Mouse (Mus musculus) adrenal gland, postnatal 4 days (tissue): ENCODE results near the gene Sorcs2. TPM values are rescaled to one million over a fixed set of nuclear protein-coding genes. Genes with fewer than 3 reads are reported as not detected.
A peak's percentile ranks its signal among the peaks of the same experiment; 100 is the strongest.
"Not testable (repeated sequence)": the region's sequence is repeated elsewhere in the genome, so short reads cannot be mapped to it uniquely, and the experiment has no call there.

ENCODE experiments used
- DNase-seq, 2 experiments: peaks; one replicate each; pipeline ENCODE4 v3.0.0; 2021 to 2022; ENCODE audit warnings: low spot score in 2 of 2, mixed read lengths in 2 of 2
- total RNA-seq, 2 experiments: library from RNA; stranded (reverse); gene quantifications; 2 replicates each; pipeline ENCODE4 v1.2.3; 2021

Sorcs2 gene
- total RNA-seq, 2 experiments from 2014 or later: 33.0 to 35.5 TPM

DNA sequence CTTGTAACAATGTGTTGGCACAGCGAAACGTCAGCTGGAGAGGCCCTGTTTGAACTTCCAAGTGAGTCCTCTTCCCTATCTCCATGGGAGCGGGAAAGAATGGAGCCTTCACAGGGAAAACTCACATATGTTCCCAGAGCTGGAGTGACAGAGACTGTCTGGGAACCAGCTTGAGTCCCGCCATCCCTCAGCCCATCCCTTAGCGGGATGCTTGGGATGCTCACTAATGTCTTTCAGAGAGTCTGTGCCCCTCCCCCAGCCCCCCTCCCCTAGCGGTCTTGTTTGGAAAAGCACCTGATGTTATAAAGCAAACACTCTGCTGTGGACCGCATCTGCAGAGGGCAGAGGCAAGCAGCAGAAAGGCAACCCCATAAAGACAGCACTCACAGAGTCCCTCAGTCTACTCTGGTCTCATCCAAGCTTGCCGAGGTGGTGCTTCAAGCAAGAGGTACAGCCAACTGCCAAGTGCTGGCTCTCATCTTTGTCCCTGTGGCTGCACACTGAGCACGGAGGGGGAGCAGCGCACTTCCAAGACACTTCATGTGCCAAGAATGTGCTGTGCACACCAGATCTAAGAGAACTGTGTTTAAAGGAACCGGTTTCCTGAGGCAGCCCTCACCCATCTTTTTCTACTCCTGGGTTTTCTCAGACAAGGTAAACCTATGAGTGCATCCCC lies 3.0 kb downstream of the Sorcs2 start:
- no peak for DNase-seq

DNA sequence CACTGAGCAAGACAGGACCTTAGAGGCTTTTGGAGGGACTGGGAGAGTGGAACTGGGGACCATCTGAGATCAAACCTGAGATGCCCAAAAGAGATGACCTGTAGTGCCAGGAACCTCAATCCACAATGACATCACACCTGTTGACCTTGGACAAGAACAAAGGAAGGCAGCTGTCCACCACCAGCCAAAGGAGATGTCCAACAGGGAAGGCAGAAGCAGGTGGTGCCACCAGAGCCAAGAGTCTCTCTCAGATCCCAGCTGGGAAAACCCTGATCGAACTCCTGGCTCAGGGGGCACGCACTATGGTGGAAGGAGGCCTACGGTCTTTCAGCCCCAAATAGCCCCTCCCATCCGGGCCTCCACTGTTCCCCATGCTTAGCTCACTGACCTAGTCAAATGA lies 6.2 kb downstream of the Sorcs2 start:
- no peak for DNase-seq

DNA sequence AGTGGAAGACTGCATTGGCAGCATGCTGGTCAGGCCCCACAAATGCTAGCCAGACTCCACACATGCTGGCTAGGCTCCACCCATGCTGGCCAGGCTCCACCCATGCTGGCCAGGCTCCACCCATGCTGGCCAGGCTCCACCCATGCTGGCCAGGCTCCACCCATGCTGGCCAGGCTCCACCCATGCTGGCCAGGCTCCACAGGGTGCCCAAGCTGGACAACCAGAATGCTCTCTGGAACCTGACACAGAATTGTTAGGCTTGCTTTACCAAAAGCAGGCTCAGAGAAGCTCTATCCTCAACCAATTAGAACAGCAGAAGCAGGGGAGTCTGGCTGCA lies 7.4 kb downstream of the Sorcs2 start:
- DNase-seq: not testable (repeated sequence)

DNA sequence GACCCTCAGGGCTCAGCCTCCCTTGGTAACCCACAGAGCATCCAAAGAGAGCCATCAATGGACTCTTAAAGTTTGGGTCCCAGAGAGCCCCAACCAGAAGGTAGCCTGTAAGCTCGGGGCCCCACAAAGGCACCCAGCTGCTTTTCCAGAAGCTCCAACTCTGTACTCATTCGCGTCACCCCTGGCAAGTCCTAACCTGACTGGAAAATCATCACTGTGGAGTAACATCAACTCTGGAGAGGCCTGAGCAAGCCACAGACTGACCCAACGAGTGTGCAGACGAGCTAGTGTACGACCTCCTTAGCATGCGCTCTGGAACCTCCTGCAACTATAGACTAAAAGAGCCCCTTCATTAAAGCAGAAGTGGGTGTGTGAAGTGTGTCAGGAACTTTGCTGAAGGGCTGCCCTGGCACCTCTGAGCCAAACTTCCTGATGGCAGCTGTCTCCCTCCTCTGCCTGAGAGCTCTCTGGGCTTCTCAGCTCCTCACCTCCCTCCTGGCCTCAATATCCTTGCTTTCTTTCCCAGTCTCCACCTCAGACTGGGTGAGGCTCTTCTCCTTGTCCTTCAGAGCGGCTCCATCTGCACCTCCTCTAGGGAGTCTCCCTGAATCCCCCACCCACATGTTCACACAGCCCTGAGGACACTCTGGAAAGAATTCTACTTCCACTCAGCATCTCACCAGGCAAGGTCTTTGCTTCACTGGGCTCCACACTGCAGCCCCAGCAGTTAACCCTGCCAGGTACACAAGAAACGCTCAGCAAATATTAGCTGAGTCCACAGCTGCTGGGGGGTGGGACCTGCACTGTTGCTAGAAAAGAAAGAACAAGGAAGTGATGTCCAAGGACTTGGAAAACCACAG lies 8.0 kb downstream of the Sorcs2 start:
- DNase-seq: no peak

DNA sequence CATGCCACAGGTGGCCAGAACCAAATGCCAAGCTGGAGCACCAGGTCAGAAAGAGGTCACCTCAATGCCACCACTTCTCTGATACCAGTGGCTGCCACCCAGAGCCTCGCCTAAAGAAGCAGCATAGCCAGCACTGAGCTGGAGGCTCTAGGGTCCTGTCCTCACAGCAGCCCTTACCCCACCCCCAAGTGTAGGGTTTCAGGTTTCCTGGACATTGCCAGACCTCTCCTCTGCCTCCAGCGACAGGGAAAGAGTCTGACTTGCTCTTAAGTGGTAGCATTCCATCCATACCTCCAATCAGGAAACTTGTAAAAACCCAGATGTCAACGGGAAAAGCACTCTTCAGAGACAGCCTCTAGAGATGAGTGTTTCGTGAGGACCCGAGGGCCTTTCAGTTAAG lies 12.9 kb downstream of the Sorcs2 start:
- no peak for DNase-seq

DNA sequence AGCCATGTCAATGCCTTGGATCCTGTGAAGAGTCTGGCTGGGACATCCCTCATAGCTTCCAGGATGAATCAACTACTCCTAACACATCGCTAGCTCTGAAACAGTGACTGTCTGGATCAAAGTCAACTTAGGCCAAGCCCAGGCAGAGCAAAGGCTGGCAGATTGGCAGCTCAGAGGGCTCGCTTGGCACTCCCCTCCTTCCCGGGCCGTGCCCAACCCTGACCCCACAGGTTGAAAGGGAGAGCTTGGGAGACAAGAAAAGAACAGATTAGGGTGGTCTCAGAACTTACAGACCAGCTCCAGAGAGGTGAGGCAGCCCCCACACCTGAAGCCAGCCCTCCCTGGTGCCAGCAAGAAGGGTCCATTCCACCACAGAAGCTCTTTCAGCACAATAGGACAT lies 14.5 kb downstream of the Sorcs2 start:
- no peak for DNase-seq

DNA sequence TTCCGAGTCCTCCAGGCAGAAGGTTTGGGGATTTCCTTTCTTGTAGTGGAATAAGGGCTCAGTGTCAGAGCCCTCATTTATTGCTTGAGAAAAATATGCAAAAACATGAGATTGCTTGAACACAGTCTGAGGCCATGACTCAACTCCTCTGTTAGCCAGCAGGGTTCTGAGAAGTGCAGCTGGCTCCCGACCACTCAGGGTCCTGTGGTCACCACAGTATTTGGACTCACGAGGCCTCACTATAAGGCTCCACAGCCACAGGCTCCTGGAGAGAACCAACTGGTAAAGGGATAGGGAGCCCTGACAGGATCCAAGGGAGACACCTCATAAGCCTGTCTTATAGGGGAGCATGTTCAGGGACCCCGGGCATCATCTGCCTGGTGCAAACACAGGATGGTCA lies 15.2 kb downstream of the Sorcs2 start:
- no peak for DNase-seq

DNA sequence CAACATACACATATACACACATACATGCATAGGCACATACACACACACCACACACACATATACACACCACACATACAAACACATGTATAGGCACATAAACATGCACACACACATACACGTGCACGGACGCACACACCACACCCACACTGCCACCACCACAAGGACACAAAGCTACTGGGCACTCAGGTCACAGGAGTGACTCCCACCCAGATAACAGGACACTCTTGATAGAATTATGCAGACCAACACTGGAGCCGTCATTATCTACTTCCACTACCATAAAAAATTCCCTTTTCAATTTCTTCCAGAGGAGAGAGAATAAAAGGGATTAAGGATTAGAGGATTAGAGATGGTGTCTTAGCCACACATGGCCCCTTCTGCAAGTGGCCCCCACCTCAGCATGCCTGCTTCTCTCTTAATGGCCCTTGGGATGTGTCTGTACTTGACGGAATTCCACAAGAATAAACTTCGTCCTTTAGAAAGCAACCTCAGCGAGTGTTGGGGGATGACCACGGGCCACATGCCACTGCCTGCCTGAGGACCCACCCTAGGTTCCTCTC lies 15.7 kb downstream of the Sorcs2 start:
- DNase-seq: no peak

DNA sequence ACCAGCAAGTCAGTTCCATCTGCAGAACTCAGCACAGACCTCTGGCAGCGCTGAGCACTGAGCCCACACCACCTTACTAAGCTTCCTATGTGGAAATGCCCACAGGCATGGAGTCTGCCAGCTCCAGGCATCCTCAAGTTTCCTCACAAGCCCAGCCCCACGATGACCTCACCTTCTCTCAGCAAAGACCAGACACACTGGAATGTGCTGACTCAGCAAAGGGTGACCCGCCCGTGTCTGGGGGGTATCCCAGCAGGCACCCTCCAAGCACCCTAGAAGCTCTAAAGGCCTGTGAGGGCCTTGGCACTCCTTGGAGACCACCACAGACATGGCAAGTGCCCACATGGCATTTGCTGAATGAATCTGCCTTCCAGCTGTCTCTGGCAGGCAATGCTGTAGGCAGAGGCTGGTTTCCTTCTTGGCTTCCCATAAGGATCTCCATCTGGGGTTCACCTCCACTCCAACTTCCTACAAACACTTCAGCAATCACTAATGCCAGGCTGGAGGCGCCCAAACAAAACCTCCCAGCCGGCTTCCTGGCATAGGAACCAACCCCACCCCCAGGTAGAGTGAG lies 17.9 kb downstream of the Sorcs2 start:
- no peak for DNase-seq

DNA sequence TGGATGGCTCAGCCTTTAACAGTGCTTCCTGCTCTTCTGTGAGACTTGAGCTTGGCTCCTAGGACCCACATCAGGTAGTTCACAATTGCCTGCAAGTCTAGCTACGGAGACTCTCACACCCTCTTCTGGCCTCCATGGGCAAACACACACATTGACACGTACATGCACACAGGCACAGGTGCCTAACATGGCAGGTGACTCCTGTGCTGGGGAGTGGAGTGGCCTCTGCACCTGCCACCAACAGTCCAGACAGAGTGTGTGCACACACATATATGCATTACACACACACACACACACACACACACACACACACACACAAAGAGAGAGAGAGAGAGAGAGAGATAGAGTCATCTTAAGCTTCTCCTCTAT lies 19.6 kb downstream of the Sorcs2 start:
- DNase-seq: no peak

DNA sequence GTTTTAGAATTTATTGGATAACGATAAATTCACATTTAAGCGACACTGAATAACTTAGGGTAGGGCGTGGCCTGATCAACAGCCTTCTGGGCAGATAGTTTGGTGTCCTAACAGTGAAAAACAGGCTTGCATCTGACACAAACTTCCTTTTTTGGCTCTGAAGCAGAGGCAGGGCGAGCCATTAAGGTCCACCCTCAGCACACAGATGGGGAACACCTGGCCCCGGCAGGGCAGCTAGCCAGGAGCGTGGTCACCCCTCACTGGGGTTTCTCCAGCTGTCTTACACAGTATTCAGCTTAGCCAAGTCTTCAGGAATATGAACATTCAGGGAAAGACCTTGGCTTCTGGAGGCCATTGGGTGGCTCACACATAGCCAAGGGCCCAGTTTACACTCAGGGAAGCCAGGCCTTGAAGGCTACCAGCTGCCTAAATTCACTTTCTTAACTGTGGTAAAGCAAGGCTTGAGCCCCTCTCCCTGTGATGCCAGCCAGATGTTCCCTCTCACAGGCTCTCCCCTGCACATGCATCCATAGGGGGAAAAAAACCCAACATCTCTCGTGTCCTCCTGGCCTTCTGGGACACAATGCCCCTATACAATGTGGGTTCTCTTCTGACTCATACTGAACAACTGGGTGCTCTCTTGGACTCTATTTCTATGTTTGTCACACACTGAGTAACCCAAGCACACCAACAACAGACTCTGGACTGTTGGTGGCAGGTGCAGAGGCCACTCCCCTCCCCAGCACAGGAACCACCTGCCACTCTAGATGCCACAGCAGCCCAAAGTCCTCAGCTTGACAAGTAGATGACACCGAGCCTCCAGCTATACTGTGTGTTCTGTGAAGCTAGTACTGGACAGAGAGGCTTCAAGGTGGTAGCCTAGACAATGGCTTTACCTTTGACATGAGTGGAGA lies 20.2 kb downstream of the Sorcs2 start:
- no peak for DNase-seq

DNA sequence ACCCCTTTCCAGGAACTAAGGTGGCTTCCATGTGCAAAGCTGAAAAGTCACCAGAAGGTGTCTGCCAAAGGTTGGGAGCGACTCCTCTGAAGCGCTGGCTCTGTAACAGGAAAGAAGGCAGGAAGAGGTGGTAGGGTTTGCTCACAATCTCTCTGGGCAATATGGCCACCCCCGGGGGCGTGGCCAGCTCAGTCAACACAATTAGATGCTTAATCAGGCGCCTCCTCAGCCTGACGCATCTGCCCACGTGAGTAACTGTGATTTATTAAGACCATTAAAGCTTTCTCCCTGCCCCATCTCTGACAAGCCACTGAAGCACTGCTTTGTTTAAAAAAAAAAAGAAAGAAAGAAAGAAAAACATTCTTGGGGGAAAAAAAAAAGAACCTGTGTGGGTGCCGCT lies 22.1 kb downstream of the Sorcs2 start:
- no peak for DNase-seq

DNA sequence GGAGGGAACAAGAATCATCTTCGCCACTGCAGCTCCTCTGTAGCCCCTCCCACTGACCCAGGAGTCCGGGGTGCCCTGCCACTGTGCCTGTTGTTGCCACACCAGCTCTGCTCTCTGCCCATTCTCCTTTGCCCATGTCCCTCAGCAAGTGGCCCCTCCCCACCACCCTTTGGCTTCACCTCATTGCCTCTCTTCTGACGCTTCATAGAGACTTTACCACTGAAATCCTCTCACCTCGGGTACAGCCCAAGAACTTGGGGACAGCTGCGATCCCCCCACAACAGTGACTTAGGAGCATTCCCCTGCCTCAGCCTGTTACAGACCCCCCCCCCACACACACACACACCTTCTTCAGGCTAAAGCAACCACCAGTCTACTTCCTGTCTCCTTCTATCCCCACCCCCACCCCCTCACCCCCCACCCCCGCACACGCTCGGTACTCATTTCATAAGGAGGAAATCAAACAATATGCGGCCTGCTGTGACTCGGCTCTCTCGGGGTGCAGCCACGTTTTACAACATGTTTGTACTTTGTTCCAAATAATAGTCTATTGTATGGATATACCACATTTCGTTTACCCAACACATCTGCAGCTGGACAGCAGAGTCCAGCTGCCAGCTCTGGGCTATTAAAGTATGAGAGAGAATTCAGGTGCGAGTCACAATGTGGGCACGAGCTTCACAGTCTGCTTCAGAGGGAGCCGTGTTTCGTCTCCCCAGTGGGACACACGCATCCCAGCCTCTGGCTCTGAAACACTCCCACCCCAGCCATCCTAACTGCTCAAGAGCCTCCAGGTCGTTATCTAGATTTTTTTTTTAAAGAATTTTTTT lies 23.5 kb downstream of the Sorcs2 start:
- no peak for DNase-seq

DNA sequence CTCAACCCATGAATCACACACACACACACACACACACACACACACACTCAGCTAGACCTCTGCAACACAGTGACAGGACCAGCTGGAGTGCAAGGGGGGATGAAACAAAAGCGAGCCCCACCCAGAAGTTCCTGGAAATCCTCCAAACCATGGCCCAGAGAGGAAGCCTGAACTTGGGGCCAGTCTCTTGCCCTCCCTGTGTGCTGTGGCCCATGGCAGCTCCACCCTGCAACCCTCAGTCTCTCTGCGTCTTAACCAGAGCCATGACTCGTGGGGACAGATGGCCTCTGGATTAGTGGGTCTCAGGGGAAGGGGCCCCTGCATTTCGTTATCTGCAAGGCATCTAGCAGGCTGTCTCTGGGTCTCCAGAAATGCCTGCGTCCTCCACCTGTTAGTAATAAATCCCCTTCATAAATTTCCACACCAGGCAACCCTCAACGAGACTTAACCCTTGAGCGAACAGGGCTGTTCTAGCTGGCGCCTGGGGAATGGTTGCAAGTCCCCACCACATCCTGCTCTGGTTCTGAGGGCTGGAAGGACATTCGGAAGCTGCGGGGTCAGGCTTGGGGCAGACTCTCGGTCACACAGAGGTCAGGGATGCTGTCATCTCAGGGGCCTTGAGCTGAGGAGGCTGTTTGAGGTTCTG lies 24.6 kb downstream of the Sorcs2 start:
- no peak for DNase-seq

DNA sequence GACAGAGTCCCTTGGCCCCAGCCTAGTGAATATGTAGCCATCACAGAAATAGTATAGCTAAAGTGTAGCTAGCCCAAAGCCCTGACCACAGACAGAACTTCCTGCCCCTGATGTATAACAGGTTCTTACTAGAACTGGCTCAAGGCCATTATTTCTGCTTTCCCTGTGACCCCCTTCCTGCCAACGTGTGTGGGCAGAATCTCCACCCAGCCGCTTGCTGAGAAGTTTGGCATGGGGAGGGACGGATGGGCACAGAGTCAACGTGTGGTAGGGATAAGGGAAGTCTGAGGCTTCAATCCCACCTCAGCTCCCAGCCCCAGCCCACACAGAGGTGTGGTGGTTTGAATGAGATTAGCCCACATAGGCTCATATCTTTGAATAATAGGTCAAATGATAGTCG lies 26.2 kb downstream of the Sorcs2 start:
- DNase-seq: no peak

DNA sequence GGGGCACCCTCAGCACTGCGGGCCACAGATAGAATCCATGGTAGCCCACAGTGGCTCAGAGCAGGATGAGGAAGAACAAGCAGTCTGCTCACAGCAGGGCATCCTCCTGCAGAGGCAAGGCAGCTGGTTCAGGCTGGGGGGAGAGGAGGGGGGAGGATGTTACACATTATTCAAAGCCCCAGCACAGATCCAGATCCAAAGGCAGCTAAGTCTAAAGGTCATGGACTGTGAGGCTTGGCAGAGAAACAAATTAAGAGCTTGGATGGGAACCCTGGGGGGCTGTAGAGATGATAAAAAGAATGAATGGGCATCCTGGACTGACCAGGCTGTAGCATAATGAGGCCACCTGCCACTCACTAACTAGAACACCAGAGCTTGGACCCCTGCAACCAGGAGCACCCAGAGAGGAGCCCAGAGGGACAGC lies 28.7 kb downstream of the Sorcs2 start:
- DNase-seq: no peak

DNA sequence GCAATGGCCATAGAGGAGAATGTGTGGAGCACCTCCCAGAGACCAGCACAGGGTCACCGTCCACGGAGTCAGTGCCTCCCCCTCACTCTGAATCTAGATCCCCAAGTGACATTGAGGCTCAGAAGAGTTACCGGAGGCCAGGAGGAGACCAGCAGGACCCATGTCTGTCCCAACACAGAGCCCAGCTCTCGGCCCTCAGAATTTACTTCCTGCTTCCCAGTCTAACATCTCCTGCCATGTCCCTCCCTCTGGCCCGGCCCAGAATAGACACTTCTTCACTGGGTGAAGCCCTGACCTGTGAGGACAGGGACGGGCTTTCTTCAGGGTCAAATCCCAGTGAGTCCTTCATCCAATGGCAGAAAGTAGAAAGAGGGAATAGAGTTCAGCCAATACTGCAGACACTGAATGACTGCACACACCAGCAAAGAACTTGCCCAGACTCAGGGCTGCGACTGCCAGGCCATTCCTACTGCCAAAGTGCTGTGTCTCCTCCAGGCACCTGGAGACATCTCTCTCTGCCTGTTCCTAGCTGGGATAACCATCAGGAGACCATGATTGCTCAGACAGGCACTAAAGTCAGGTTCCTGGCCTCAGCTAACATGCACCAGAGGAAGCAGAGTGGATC lies 29.3 kb downstream of the Sorcs2 start:
- no peak for DNase-seq

DNA sequence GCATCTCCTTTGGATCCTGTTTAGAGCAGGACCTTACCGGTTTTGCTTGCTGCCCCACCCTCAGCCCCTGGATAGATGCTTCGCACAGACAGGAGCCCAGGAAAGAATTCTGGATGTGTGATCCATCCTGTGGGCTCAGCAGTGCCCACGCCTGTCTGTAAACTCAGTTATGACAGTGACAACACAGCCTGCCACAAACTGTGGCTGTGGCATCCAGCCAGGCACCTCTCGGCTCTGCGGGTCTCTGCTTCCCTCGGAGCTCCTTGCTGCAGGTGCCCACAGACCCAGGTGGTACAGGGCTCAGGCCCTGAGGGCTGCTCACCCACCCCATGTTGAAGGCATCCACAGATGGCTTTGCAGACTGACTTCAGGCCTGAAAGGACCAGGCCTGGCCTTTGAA lies 30.0 kb downstream of the Sorcs2 start:
- no peak for DNase-seq

DNA sequence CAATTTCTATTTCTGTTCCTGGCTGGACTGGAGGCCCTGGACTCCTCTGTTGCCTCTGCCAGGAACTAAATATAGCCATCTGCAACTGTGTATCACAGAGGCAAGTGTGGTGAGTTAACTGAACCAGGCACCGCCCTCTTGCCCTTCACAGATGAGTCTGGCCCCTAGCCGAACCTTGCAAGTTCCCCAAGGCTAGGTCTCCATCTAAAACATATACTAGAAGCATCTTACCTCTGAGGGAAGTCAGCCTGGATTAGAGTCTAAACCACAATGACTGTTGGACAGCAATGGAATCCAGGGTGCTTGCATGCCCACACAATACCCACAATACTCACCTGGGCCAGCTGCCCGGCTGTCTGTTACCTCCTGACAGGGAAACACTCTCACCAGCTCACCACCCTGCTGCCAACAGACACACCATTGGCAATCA lies 30.7 kb downstream of the Sorcs2 start:
- peak in 1 of 2 experiments; percentile 40 for DNase-seq
